Mouse (Mus musculus) erythroblast, embryonic 14.5 days (primary cell): ENCODE results near the gene Tmem236.

Experiments used
- GATA1 ChIP-seq: IDR thresholded peaks from 2 replicates; pipeline ENCODE4 v1.6.1; 2012; ENCODE audit warnings: low read length, inconsistent platforms, mixed read lengths
- TAL1 ChIP-seq: IDR thresholded peaks from 3 replicates; pipeline ENCODE4 v1.6.1; 2012; ENCODE audit warnings: low read length, inconsistent platforms, mixed read lengths

DNA sequence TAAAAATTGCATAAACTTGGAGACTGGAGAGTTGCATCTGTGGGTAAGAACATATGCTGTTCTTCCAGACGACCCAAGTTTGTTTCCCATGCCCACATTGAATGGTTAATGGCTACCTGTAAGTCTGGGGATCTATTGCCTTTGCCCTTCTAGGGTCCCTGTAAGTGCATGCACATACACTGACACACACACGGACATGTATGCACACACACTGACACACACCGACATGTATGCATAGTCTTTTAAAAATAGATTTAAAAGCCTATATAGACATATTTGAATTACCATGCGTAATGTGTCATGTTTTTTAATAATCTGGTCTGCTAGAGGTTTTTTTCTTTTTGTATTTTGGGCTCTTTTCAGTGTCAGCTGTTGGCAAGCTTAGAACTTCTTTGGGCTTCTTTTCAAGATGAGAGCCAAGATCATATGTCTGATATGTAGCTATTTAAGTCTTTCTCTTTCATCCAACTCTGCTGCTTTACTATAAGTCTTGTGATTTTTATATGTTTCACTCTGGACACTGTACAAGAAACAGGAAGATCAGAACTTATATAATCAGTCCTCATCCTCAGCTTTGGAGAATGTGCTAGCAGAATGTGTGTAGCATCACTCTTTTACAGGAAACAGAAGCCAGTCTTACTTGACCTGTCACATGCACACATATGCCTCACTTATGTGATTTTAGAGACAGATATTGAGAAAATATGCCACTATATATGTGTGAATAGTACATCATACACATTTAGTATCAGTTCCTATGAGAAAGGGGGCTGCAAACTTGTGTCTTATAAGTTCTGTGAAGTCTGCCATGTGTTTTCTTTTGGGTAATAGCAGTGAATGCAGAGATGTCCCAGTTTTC lies 41.6 kb upstream of the Tmem236 start:
- TF ChIP-seq GATA1 = no peak
- TF ChIP-seq TAL1 = no peak
